Mouse (Mus musculus) urinary bladder, adult 2 months (tissue): ENCODE data around the gene Myd88. TPM values are rescaled to one million over a fixed set of nuclear protein-coding genes. Genes with fewer than 3 reads are reported as not detected.
"Not testable (repeated sequence)": the region's sequence is repeated elsewhere in the genome, so short reads cannot be mapped to it uniquely, and the experiment has no call there.

Source experiments
- DNase-seq: peaks from one replicate; pipeline ENCODE4 v3.0.0; 2022; ENCODE audit warnings: low spot score
- polyA plus RNA-seq: library from polyadenylated mRNA; depleted of rRNA; stranded (reverse); fragments of >200 nt; gene quantifications from 2 replicates; pipeline ENCODE4 v1.2.3, GENCODE M21; 2012; rRNA removed

The Myd88 gene
- 19.4 and 22.4 TPM in 2 replicates for polyA plus RNA-seq

- peak; percentile 80 for DNase-seq
These were observed at the start of gene Myd88 for GRCm38 (mm10) chr9:119340909-119341816. Gene Myd88, minus strand, starts transcription at chr9:119341411.

- DNase-seq: no peak
These were observed 49.0 kb upstream of the Myd88 start for GRCm38 (mm10) chr9:119390214-119390613.

- DNase-seq: no peak
These were observed 47.7 kb upstream of the Myd88 start for GRCm38 (mm10) chr9:119388956-119389355.

- no peak for DNase-seq
These were observed 41.4 kb upstream of the Myd88 start for GRCm38 (mm10) chr9:119382603-119383002.

GRCm38 (mm10) chr9:119378231-119378630, 37.0 kb upstream of the Myd88 start:
- DNase-seq: no peak

GRCm38 (mm10) chr9:119375556-119375955, 34.3 kb upstream of the Myd88 start:
- DNase-seq: no peak

GRCm38 (mm10) chr9:119375008-119375407, 33.8 kb upstream of the Myd88 start:
- DNase-seq: no peak

- no peak for DNase-seq
These were observed 30.0 kb upstream of the Myd88 start for GRCm38 (mm10) chr9:119371251-119371650.

GRCm38 (mm10) chr9:119370770-119371169, 29.6 kb upstream of the Myd88 start:
- not testable (repeated sequence) for DNase-seq

- DNase-seq: no peak
These were observed 27.2 kb upstream of the Myd88 start for GRCm38 (mm10) chr9:119368367-119368766.

GRCm38 (mm10) chr9:119365284-119365683, 24.1 kb upstream of the Myd88 start, which contains the start of gene Slc22a14:
Gene Slc22a14, minus strand, starts transcription at chr9:119365553.
- DNase-seq: no peak

GRCm38 (mm10) chr9:119363229-119363628, 22.0 kb upstream of the Myd88 start:
- no peak for DNase-seq

GRCm38 (mm10) chr9:119361416-119361815, 20.2 kb upstream of the Myd88 start:
- DNase-seq: no peak

GRCm38 (mm10) chr9:119358058-119358429, 16.8 kb upstream of the Myd88 start:
- DNase-seq: no peak

GRCm38 (mm10) chr9:119357331-119358057, 16.3 kb upstream of the Myd88 start, which contains the start of gene Xylb:
Gene Xylb, plus strand, starts transcription at chr9:119357381.
- peak; percentile 76 for DNase-seq

- no peak for DNase-seq
These were observed 14.7 kb upstream of the Myd88 start for GRCm38 (mm10) chr9:119355943-119356342.

GRCm38 (mm10) chr9:119353926-119354325, 12.7 kb upstream of the Myd88 start:
- no peak for DNase-seq

- DNase-seq: peak; percentile 63
These were observed 10.8 kb upstream of the Myd88 start for GRCm38 (mm10) chr9:119352060-119352459.

GRCm38 (mm10) chr9:119350947-119351705, 9.9 kb upstream of the Myd88 start:
- DNase-seq: no peak

GRCm38 (mm10) chr9:119350531-119350930, 9.3 kb upstream of the Myd88 start:
- DNase-seq: no peak

- no peak for DNase-seq
These were observed 5.2 kb upstream of the Myd88 start for GRCm38 (mm10) chr9:119346376-119346775.

GRCm38 (mm10) chr9:119342728-119343127, 1.5 kb upstream of the Myd88 start:
- no peak for DNase-seq
